Mouse (Mus musculus): Measurements from ENCODE around the gene Tnfsf15.

Tnfsf15 gene

DNA sequence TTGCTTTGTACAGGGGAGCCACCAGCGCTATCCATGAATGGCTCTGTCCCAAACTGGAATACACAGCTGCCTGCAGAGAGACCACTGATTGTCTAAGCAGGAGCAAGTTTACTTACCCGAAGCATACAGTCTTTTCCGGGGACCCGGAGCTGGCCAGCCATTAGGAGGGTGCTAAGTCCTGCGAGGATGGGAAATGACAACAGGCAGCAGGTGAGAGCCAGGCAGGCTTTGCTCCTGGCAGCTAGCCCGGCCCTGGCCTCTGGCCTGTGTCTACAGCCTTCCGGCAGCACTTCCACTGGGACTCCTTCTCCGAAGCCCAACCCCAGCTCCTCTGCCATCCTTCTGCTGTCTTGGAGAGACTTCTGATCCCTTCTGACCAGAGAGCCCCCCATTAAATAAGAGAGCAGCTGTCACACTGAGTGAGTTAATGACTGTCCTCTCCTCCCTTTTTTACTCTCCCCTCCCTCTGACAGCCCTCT, at the start of gene Tnfsf15:
Gene Tnfsf15 (minus strand): TSS at position 421 of the 479 bp plus-strand sequence.
- peak; percentile 90 to 95 for DNase-seq

DNA sequence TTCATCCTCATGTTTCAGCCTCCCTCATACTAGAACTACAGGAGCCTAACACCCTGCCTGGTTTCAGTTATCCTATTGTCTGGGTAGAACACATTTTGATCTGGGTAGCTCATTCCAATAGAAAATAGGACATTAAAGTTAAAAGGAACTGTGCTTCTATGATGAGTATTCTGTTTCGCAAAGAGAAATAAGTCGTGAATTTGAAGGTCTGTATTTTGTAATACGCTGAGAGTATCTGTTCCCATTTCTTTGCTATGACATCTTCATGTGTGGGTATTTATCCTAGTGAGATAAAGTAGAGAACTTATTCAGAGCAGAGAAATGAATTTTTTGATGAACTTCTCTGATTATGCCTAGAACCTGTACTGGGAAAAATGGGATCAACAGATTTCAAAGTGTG, 47.4 kb upstream of the Tnfsf15 start:
- no peak for DNase-seq

DNA sequence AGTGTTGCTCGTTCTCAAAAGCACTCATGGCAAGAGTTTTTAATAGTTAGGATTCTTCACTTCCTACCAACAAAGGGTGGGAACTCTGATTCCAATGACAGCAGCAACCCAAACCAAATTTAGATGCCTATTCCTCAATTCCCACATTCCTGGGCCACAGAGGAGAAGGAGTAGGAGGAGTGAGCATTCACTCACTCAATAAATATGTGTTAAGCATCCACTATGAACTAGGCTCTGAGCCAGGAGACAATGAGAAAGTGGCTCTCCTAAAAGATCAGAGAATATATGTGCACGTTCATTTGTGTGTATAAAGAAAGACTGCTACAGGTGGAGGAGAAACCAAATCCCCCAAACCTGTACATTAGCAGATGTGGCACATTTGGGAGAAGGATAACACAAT, 40.6 kb upstream of the Tnfsf15 start:
- no peak for DNase-seq

DNA sequence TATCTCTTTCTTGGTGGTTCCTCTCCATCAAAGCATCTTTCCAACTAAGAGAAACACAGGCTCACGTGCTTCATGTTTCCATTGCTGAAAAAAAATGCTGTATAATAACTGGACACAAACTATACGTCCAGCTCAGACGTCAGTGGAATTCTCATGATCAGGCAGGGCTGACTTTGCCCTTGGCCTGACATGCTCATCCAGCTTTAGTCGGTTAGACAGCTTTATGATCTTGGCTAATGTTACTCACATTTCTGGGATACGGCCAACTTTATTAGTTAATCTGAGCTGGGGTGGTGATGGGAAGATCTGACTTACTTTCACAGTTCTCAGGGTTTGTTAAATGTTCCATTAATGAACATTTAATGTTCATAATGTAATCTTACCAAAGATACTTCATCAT, 38.9 kb upstream of the Tnfsf15 start:
- no peak for DNase-seq

DNA sequence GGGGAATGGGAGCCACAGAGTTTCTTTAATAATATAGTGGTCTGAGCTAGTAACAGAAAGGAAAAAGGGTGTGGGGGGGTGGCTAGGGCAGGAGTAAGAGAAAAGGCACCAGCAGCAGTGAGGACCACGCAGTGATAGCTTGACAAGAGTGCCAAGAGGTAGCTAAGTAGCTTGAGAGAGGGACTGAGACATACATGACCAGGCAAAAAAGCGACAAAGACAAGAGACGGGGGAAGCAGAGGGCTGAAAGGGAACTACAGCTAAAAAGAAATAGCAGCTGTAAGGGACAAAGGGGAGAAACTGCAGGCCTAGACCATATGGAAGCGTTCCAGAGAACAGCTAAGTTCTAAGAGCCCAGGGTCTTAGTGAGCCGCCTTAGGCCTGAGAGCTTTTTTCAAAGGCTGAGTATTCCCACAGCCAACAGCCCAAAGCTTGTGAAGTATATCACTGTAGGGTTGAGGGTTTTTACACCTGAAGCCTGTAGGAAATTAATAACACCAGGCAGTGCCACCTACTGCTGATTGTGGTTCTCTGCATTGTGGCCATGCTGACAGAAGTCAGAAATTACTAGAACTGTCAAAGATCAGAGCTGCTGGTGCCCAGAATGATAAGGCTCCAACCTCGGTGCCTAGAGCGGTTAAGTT, 38.2 kb upstream of the Tnfsf15 start:
- DNase-seq = peak; percentile 8 to 20

DNA sequence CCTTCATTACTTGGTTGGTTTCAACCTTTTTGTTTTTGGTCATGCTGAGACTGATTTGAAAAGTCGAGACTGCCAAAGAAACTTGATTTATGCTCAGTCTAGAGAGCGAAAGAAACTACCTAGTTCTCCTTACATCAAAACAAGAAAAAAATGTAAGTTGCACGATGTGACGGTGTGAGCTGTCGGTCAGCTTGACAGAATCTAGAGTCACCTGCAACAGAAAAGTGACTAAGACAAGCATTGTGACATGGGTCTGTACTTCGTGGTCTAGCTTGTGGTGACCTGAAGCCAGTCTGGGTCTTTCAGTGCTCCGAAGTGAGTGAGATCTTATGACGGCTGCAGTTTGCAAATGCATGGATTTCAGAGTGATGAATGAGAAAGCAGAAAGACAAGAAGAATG, 32.3 kb upstream of the Tnfsf15 start:
- no peak for DNase-seq

DNA sequence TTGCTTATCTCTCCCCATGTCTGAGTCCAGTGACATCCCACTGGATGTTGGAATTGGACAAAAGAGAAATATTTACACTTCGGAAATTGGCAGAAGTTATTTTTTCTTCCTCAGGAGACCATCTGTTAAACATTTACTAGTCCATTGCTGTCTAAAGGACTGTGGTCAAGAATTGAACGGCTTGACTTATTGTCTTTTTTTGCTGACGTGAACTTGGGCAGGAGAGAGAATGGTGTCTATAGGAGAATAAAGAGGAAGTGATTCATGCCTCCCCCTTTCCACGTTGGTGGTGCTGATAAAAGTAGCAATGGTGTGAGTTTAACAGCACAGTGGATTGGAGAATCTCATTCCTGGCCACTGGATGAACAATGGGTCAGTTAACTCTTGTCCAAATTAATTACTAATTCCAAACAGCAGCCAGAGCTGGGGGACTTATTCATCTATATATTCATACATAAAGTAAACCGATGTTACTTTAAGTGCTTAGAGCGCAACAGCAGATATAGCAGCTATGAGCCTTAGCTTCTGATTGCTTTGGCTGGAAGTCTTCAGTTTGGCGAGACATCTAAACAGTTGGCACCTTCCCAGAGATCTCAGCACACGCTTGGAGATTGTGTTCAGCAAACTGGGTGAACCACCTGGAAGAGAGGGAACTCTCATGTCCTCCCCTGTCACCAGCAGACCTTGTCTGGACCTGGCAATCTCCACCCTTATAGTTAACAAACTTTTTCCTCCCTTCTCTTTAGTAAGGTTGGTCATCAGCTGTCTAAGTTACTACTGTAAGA, 28.6 kb upstream of the Tnfsf15 start:
- no peak for DNase-seq

DNA sequence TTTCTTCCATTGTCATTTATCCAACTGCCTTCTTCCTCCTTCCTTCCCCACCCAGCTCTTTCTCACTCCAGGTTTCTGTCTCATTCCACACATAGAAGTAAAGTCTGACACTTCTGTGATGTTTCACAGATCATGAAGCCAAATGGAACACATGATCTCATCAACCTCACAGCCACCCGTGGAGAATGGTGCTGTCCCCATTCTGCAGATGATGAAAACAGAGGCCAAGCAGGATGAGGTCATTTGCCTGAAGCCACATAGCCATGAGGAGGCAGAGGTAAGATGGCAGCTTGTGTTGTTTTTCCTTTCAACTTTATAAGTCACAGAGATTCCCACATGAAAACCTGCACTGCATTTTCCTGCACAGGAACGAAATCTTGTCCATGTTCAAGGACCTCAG, 27.6 kb upstream of the Tnfsf15 start:
- no peak for DNase-seq

DNA sequence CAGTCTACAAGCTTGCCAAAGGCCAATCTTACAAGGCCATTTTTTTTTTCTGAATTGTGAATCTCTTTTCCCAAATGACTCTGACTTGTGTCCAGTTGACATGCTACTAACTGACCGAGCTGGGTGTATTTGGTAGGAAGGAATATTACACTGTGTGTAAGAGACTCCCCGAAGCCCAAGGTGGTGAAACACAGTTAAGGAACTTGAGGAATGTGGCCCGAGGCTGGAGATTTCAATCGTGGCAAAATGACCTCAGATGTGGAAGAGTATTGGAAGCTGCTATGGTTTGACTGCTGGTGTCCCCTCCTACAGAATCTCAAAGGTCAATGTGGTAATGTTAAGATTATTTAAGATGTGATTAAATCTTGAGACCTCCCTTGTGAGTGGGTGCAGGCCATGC, 26.4 kb upstream of the Tnfsf15 start:
- no peak for DNase-seq

DNA sequence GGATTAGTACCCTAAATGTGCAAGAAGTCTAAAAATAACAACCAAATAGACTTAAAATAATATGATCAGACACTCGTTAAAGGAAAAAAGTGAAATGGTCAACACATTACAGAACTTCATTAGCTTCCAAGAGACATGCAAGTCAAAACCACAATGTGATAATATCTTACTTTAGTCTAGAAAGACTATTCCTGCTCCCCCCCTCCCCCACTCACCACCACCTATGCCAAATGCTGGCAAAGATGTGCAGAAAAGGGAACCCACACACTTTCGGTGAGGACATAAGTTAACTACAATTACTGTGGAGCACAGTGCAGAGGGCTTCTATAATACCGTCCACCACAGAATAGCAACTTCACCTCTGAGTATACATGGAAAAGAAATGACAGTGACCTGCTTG, 24.2 kb upstream of the Tnfsf15 start:
- DNase-seq = no peak

DNA sequence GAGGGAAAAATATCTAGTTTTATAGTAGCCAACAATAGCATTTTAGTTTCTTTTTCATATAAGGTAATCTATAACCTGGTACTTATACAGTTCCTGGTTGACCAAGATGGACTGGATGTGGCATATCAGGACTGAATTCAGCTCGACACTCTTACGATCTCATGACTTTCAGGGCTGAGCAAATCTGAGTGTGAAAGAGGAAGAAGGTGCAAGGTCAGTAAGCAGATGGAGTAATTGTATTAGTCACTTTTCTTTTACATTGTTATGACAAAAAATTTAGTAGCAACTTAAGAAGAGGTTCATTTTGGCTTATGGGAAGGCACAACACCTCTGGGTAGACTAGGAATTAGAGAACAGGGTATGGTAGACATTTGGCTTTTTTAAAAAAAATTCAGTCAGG, 20.1 kb upstream of the Tnfsf15 start:
- DNase-seq = no peak

DNA sequence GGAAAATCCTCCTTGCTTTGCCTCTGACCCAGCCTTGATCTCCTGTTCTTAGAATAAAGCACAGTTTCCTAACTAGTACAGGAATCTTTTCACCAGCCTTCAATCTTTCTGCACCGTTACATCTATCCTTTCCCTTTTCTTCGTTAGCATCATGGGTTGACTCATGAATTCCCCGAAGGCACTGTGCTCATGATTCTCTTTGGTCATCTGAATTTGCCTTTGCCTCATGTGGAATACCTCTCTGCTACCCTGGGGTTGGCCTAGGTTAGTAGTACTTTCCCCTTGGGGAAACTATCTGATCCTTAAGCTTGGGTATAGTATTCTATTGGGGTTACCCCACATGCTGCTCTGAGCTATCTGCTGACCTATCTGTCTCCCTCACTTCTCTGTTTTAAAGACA, 15.0 kb upstream of the Tnfsf15 start:
- no peak for DNase-seq

DNA sequence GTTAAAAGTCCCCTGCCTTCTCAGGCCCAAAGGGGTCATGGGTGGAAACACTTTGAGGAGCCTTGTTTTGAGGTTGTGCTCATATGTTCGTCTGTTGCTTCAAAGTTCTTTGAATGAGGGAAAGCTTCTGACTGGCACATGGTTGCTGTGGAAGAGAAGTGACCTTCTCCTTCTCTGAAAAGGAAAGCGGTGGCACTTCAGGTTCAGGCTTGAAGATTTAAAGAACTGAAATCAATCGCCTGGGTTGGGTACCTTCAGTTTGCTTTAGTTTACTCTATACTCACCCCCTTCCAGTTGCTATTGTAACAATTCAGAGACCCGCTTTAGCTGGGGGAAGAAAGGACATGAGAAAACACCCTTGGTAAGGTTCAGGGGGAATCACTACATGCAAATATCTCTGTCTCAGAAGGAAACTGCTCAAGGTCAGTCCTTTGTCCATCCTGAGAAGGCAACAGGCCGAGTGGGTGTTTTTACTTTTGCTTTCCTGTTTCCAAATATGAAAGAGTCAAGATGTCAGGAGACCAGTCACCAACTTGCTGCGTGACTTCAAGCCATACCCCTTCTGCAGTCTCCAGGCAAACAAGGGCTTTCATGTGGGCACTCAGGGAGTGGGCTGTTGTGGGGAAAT, 12.7 kb upstream of the Tnfsf15 start:
- DNase-seq = no peak

DNA sequence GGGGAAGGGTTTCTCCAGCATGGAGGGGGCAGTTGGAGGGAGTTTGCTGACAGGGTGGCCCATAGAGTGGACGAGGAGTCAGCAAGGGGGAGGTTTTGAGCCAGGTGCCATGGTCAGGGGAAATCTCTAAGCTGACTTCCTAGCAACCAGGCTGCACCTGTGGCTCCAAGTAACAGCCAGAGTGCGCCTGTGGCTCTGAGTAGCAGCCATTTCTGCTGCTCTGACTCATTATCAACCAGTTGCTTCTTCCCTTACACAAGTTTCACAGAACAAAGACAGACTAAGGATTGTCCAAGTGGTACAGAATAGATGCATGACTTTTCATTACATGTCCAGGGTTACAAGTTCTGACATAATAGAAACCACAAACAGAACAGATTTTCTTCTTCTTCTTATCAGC, 11.2 kb upstream of the Tnfsf15 start:
- DNase-seq = no peak

DNA sequence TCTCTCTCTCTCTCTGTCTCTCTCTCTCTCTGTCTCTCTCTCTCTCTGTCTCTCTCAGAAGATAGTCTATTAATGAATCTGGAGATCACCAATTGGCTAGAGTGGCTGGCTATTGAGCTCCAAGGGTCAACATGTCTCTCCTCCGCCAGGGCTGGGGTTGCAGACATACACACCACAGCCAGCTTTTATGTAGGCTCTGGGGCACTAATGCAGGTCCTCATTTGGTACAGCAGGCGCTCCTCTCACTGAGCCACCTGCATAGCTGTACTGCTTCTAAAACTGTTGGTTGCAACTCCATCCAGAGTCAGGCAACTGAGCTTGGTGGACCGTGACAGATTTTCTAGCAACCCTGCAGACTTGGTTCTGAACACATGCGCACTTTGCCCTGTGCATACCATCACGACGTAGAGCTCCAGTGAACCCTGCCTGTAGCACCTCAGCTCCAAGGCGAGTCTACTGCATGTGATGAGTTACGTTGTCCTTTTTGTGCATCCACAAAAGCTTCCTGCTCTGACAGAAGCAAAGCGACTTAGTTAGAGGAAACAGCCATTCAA, 9.6 kb upstream of the Tnfsf15 start:
- DNase-seq = peak; percentile 70 to 77

DNA sequence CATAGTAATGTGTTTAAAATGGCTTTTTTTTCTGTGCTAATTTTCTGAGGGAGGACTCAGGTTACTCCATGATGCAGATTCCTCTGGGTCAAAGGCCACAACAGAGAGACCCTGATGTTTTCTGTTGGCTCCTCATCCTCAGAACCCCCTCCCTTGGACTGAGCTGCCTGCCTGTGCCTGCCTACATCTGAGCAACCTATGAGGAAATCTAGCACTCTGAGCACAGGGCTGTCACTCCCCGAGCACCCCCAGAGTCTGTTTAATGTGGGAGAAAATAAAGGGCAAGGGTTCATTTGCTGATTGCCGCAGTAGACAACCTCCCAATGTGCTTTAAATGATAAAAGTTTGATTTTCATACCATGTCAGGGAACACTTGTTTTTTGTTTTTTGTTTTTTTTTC, 8.9 kb upstream of the Tnfsf15 start:
- DNase-seq = no peak

DNA sequence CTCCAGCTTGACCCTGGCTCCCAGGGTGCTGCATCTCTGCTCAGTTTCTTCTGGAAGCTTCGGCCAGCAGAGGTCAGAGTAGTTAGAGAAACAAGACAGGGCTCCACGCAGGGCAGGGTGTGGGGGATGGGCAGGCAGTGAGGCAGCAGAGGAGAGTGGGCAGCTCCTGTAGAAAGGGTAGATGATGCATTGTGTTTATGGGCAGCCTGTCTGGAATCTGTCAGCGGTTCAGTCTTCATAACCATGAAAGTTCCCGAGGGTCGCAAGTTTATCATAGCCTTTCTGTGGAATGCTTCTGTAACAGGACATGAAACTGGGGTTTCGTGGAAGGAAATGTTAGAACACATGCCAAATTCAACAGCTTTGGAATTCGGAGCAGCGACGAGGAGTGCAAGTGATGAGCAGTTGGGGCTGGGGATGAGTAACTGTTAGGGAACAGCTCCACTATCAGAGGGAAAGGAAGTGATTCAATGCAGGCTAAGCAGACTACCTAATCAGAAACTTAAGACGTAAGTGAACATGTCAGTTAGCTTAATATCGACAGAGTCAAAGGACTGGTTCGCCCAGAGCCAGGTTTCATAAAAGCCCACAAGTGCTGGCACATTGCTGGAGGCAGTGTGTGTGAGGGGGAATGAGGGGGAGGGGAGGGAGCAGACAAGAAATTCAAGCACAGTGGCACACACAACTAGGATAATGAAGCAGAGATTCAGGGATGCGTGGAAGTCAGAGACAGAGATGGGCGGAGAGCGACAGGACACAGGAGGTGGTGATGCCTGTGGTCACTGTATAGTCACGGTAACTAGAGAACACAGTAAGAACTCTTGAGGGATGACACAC, 8.0 kb upstream of the Tnfsf15 start:
- DNase-seq = peak; percentile 67 to 84

DNA sequence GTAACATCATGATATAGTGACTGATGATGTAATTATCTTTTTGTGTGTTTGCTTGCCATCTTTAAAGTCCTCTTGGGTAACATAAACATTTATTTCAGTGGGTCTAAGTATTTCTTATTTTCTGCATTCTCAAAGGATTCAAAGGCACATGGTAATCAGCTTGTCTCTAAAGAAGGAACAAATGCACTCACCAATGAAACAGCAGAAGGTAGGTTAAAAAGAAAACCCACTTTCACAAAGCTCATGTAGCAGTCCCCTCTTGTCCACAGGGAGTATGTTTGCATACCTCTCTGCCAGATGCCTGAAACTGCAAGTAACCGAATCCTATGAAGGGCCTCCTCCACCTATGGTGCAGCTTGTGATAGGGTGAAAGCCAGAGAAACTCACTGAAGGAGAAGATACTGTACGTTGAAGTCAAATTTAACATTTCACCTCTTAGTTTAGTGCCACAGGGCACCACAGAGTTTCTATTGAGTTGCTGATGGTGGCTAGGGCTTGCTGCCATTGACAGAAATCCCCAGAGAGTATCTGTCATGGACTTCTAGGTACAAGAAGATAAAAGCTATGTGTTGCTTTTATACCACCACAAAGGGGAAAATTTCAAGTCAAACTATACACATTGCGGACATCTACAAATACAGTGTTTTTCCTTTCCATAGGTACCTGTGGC, 3.3 kb upstream of the Tnfsf15 start:
- DNase-seq = no peak

DNA sequence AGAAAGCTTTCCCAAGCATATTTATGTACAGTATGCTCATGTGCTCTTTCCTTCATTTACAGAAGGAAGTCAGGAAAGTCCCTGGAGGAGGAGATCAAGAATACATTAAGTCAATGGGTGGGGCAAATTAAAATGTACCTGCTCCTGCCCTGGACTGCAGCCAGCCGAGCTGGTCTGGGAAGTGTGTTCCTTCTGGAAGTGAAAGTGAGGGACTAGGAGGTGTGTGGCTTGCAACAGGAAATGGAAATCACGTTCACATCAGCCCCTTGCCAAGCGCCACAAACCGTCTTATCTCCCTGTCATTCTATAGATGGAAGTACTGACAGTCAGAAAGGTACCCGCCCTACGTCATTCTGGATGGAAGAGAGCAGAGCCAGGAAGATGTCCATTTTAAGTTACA, 358 bp upstream of the Tnfsf15 start:
- DNase-seq = peak; percentile 72 to 82

DNA sequence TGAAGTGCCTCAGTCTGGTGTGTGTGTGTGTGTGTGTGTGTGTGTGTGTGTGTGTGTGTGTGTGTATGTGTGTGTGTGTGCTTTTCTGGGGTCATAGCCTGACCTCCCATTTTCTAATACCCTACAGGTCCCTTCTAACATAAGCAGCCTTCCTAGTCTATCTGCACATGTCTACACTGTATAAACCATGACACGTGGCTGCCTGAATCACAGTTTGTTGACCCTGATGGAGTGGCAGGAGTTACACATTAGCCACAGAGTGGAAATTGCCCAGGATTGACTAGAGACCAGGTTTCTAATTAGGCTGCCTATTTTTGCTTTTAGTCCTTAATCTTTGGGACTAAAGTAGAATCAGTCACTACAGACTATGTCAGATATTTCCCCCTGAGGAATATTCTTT, 1.3 kb downstream of the Tnfsf15 start:
- peak; percentile 77 to 88 for DNase-seq

DNA sequence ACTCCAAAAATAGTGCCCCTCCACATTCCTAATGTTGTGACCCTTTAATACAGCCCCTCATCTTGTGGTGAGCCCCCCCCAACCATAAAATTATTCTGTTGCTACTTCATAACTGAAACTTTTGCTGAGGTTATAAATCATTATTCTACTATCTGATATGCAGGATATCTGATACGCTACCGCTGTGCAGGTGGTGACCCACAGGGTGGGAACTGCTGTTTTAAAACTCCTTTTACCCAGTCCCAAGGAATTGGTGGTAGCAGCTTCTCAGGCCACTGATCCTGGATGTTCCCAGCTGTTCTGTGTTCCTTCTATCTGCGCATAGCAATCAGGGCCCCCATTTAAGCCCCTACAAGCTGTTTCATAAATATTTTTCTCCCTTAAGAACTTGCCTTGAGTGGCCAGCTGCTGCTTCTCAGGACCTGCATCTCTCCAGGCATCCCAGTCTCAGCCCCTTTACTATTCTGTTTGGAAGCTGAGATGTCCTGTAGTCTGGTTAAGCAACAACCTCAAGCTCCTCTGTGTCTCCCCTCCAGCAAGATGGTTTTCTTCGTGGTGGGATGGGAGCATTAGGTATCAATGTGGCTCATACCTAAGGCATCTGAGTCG, 2.0 kb downstream of the Tnfsf15 start:
- DNase-seq = no peak

DNA sequence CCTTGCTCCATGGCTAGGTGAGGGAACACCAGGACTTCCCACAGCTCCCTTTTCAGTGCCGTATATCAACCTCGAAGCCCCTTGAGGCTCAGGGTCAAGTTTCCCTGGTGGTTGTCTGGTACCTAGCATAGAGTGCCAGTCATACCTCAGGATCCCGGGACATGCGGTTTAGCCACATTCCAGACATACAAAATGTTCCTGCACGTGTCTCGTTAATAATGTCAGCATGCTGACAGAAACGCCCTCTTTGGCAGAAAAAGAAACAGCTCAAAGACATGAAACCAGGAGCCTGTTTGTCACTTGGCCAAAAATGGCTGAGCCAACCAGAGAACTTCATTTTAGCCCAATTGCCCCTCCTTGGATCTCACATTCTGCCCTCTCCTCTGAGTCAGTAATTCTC, 2.8 kb downstream of the Tnfsf15 start:
- DNase-seq = peak; percentile 52 to 73
